Mouse (Mus musculus) urinary bladder, adult 2 months (tissue): ENCODE measurements around the gene Rbm4. TPM values are rescaled to one million over a fixed set of nuclear protein-coding genes. Genes with fewer than 3 reads are reported as not detected.

Experiments used
- DNase-seq: peaks from one replicate; pipeline ENCODE4 v3.0.0; 2022; ENCODE audit warnings: low spot score
- polyA plus RNA-seq: library from polyadenylated mRNA; depleted of rRNA; stranded (reverse); fragments of >200 nt; gene quantifications from 2 replicates; pipeline ENCODE4 v1.2.3, GENCODE M21; 2012; rRNA removed

Gene Rbm4
- polyA plus RNA-seq, 1 experiment: 43.3 TPM

GRCm38 (mm10) chr19:4741482-4741881 is 52.2 kb downstream of the Rbm4 start:
- DNase-seq: no peak

- DNase-seq: no peak
These were observed 53.9 kb downstream of the Rbm4 start for GRCm38 (mm10) chr19:4739762-4740161.

DNA sequence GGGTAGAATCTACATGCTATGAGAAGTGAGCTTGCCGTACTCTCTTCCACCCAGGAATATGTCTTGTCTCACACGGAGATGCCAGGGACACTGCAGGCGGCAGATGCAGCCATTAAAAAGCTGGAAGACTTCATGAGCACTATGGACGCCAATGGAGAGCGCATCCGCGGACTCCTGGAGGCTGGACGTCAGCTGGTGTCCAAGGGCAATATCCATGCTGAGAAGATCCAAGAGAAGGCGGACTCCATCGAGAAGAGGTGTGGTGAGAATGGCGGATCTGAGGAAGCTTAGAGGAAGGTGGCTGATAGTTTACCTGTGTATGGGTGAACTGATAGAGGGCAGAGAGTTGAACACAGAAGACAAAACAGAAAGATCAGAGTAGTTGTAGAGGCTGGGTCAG is 54.6 kb downstream of the Rbm4 start:
- no peak for DNase-seq

- no peak for DNase-seq
These were observed 55.8 kb downstream of the Rbm4 start for GRCm38 (mm10) chr19:4737866-4738265.

Other genes with a start within 250 kb of the Rbm4 start
- 6.7 and 8.2 TPM in 2 replicates for gene Lrfn4, start 178.2 kb downstream of the Rbm4 start, polyA plus RNA-seq
- 40.1 and 50.6 TPM in 2 replicates for gene Rce1, start 168.3 kb downstream of the Rbm4 start, polyA plus RNA-seq
- gene Gm960, start 95.2 kb downstream of the Rbm4 start, polyA plus RNA-seq: 0.69 and 1.2 TPM in 2 replicates
- 1.4 and 2.4 TPM in 2 replicates for gene Sptbn2, start 82.7 kb downstream of the Rbm4 start, polyA plus RNA-seq
- 10.5 and 11.1 TPM in 2 replicates for gene Rbm4b, start 37.4 kb downstream of the Rbm4 start, polyA plus RNA-seq
- gene Gm21992, start 17.7 kb upstream of the Rbm4 start, polyA plus RNA-seq: 12.7 and 17.2 TPM in 2 replicates
- gene Rbm14, start 17.7 kb upstream of the Rbm4 start, polyA plus RNA-seq: 17.1 and 17.5 TPM in 2 replicates
- 64.5 and 75.5 TPM in 2 replicates for gene Ccs, start 45.4 kb upstream of the Rbm4 start, polyA plus RNA-seq
- gene Ccdc87, start 45.5 kb upstream of the Rbm4 start, polyA plus RNA-seq: 0.07 and 0.09 TPM in 2 replicates
- gene Ctsf, start 61.2 kb upstream of the Rbm4 start, polyA plus RNA-seq: 78.4 and 82.7 TPM in 2 replicates
- gene Actn3, start 84.0 kb upstream of the Rbm4 start, polyA plus RNA-seq: 1.3 and 2.5 TPM in 2 replicates
- gene Zdhhc24, start 84.8 kb upstream of the Rbm4 start, polyA plus RNA-seq: 15.1 and 22.3 TPM in 2 replicates
- gene Bbs1, start 112.7 kb upstream of the Rbm4 start, polyA plus RNA-seq: 4.2 and 4.6 TPM in 2 replicates
- 53.2 and 53.8 TPM in 2 replicates for gene Dpp3, start 134.4 kb upstream of the Rbm4 start, polyA plus RNA-seq
- 3.8 and 5.5 TPM in 2 replicates for gene Peli3, start 149.2 kb upstream of the Rbm4 start, polyA plus RNA-seq
- 48.5 and 57.5 TPM in 2 replicates for gene Mrpl11, start 168.2 kb upstream of the Rbm4 start, polyA plus RNA-seq
- gene Npas4, start 196.4 kb upstream of the Rbm4 start, polyA plus RNA-seq: 5.7 and 7.4 TPM in 2 replicates
- 4.6 and 5.9 TPM in 2 replicates for gene Slc29a2, start 230.0 kb upstream of the Rbm4 start, polyA plus RNA-seq
- gene B4gat1, start 244.9 kb upstream of the Rbm4 start, polyA plus RNA-seq: 30.4 and 33.5 TPM in 2 replicates
- gene AC124502.3, start 245.0 kb upstream of the Rbm4 start, polyA plus RNA-seq: 1.9 and 2.3 TPM in 2 replicates
- gene Brms1, start 247.5 kb upstream of the Rbm4 start, polyA plus RNA-seq: 30.8 and 31.1 TPM in 2 replicates